Mouse (Mus musculus) testis, adult 2 months (tissue): ENCODE results near the gene Mdga2. TPM values are rescaled to one million over a fixed set of nuclear protein-coding genes. Genes with fewer than 3 reads are reported as not detected.

Source experiments
- H3K27ac ChIP-seq: fragments of 200-500 bp; 2 replicates; pipeline ENCODE4 v1.5.1; 2012; ENCODE audit warnings: low read depth, low read length; ENCODE audit not compliant: control insufficient read depth, insufficient read depth
- H3K27me3 ChIP-seq: fragments of 200-500 bp; 2 replicates; pipeline ENCODE4 v1.6.1; 2012; ENCODE audit warnings: mild to moderate bottlenecking, low read length, moderate library complexity; ENCODE audit not compliant: control insufficient read depth, insufficient read depth
- H3K36me3 ChIP-seq: fragments of 200-500 bp; 2 replicates; pipeline ENCODE4 v1.6.1; 2012; ENCODE audit warnings: mild to moderate bottlenecking, low read length; ENCODE audit not compliant: control insufficient read depth, insufficient read depth
- H3K4me1 ChIP-seq: fragments of 200-500 bp; 2 replicates; pipeline ENCODE4 v1.6.1; 2012; ENCODE audit warnings: low read length; ENCODE audit not compliant: control insufficient read depth, insufficient read depth
- H3K4me3 ChIP-seq: fragments of 200-500 bp; 2 replicates; pipeline ENCODE4 v1.5.1; 2012; ENCODE audit warnings: low read depth, mild to moderate bottlenecking, low read length, moderate library complexity, mixed read lengths; ENCODE audit not compliant: control insufficient read depth
- CTCF ChIP-seq: fragments of 200-500 bp; IDR thresholded peaks from 2 replicates; pipeline ENCODE4 v1.5.1; 2012; ENCODE audit warnings: low read depth, mild to moderate bottlenecking, inconsistent platforms, low read length, moderate library complexity; ENCODE audit not compliant: control insufficient read depth, insufficient read depth, insufficient replicate concordance
- POLR2A ChIP-seq: fragments of 200-500 bp; IDR thresholded peaks from 2 replicates; pipeline ENCODE4 v1.6.1; 2012; ENCODE audit warnings: low read depth, mild to moderate bottlenecking, inconsistent platforms, low read length, moderate library complexity; ENCODE audit not compliant: control insufficient read depth
- polyA plus RNA-seq: library from polyadenylated mRNA; depleted of rRNA; stranded (reverse); fragments of >200 nt; gene quantifications from 2 replicates; pipeline ENCODE4 v1.2.3, GENCODE M21; 2012

The Mdga2 gene
- polyA plus RNA-seq, 1 experiment, result 6.8 TPM

DNA sequence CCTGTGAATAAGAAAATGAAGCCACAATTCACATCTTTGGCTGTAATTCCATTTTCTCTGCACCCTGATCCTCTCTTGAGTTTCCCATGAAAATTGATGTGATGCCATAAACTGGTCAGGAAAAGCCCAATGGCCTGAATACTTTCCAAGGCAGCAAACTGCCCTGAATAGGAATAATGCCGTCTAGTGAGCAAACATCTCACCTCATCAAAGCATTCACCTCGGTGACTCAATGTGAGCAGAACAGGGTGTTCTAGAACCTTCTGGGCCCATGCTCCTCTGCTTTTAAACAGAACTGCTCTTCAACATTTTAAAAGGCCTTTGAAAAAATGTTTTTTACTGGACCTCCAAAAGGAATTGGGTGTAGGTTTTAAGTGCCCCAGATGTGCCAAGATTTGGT, 9.5 kb downstream of the Mdga2 start:
- TF ChIP-seq POLR2A, result no peak
- TF ChIP-seq CTCF, result no peak
- Histone ChIP-seq H3K4me3 (no peak overlapping the region), H3K4me1 (no peaks in the 10 kb centered on the region)

DNA sequence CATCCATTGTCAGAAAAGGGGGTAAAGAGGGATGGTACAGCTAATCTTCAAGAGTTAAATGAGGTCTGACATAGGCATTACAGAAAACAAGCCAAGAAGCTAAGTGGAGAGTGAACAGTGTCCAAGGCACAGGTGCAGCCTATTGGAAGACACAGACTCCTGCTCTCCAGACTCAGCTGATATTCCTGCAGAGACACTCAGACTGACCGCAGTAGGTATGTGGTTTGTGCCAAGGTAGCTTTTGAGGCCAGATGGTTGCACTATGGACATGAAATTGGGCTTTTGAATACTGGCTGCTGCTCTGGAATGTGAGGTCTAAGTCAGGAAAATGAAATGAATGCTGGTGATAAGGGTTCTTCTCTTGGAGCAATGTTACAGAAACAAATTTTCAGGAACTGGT, 44.2 kb downstream of the Mdga2 start:
- H3K27me3 ChIP-seq, result no peaks in the 10 kb centered on the region
- H3K4me3 ChIP-seq, result no peak overlapping the region
- no peak overlapping the region for H3K27ac ChIP-seq
- no peak for TF ChIP-seq CTCF
- H3K36me3 ChIP-seq, result no peaks in the 10 kb centered on the region
- H3K4me1 ChIP-seq, result no peaks in the 10 kb centered on the region

More for the DNA sequence above, 9.5 kb downstream of the Mdga2 start:
- Histone ChIP-seq H3K27me3 (no peaks in the 10 kb centered on the region), H3K27ac (no peak overlapping the region), H3K36me3 (no peaks in the 10 kb centered on the region)

DNA sequence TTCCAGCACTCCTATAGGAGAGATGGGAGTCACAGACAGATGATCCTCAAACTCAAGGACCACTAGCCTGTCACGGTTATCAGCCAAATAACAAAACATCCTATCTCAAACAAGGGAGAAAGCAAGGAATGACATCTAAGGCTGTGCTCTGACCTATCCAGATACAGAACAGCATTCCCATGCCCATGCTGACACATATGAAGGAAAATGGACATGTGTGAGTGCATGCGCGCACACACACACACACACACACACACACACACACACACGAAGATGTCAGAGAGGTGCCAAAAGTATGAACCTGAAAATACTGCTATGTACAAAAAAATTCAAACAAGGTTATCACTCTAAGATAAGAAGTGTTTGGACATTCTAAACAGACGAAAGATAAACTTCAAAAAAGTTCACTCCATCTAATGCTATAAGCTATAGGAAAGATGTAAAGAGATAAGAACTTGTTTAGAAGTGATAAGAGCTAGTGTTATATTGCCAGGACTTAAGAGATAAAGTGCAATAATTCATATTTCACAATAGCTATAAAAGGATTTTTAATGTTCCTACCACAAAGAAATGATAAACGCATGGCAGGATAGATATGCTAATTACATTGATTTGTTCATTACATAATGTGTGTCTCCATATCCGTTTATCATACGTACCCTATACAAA, 65.6 kb downstream of the Mdga2 start:
- no peak overlapping the region for H3K27ac ChIP-seq
- no peaks in the 10 kb centered on the region for H3K27me3 ChIP-seq
- H3K4me3 ChIP-seq, result no peak overlapping the region
- no peaks in the 10 kb centered on the region for H3K36me3 ChIP-seq
- TF ChIP-seq CTCF (no peak), POLR2A (no peak)
- no peaks in the 10 kb centered on the region for H3K4me1 ChIP-seq

DNA sequence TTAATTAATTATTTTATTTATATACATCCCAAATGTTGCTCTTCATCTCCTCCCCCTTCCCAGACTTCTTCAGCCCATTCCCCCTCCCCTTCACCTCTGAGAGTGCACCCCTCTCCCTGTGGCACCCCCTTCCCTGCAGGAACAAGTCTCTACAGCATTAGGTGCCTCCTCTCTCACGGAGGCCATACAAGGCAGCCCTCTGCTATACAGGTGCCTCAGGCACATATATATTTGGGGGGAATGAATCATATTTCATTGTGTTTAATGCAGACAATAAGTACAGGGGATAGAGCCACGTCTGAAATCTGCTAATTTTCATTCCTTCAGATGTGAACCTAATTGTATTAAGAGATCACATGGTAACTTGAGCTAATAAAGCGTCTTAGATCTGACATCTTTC, 69.3 kb downstream of the Mdga2 start:
- Histone ChIP-seq H3K4me1 (no peaks in the 10 kb centered on the region), H3K36me3 (no peaks in the 10 kb centered on the region), H3K4me3 (no peak overlapping the region), H3K27ac (no peak overlapping the region), H3K27me3 (no peaks in the 10 kb centered on the region)
- TF ChIP-seq POLR2A (no peak), CTCF (no peak)

DNA sequence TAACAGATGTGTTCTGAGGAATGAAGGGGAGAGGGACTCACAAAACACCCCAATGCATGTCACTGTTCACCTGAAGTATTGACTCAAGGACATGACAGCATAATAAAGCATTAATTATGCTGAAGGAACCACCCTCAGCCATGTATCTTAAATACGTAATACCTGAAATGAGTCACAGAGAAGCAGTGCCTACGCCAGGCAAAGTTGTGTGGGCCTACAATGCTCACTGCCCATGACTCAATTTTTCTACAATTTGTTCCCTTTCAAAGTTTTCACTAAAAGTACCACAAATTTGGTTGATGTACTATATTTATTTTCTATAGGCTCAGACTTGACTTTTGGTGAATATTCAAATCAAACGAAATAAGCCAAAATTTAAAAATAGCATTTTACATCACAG, 80.7 kb downstream of the Mdga2 start:
- Histone ChIP-seq H3K4me1 (no peaks in the 10 kb centered on the region), H3K4me3 (no peak overlapping the region), H3K36me3 (no peaks in the 10 kb centered on the region), H3K27ac (no peak overlapping the region), H3K27me3 (no peaks in the 10 kb centered on the region)
- TF ChIP-seq CTCF, result no peak

DNA sequence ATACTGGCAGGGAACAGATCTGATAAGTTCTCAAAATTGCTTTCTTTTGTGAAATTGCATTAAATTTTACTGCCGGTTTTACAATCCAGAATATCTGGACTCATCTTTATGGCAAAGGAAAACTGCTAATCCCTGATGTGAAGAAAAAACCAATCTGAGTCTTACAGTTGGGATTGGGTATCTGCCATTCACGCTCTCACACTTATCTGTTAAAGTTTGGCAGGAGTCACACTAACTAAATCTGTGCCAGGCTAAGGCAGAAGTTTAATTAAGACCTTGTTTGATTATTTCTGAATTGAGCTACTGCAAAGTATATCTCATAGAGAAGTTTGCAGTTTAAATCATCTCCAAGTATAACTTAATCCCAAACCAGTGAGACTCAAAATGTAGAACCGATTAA, 82.2 kb downstream of the Mdga2 start:
- H3K27ac ChIP-seq, result no peak overlapping the region
- no peaks in the 10 kb centered on the region for H3K27me3 ChIP-seq
- no peaks in the 10 kb centered on the region for H3K4me1 ChIP-seq

DNA sequence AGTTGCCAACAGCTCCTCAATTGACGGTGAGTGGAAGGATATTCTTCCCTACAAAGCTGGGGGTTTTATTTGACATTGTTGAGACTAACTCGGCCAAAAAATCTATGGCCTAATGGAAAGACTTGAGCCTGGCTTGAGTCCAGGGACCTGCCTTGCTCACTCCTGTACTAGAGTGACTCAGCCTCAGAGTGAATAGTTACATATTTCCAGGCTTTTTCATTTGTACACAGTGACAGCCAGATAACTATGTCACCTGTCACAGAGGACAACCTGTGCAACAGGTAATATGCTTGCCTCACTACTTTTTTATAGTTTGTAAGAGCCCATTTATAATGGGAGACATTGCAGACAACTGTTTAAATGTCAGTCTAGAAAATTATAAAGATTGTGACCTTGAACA, 94.9 kb downstream of the Mdga2 start:
- H3K4me1 ChIP-seq, result no peaks in the 10 kb centered on the region
- H3K4me3 ChIP-seq, result no peak overlapping the region
- H3K36me3 ChIP-seq, result no peaks in the 10 kb centered on the region
- no peaks in the 10 kb centered on the region for H3K27me3 ChIP-seq
- no peak for TF ChIP-seq POLR2A
- TF ChIP-seq CTCF, result no peak
- H3K27ac ChIP-seq, result no peak overlapping the region

More for the DNA sequence above, 82.2 kb downstream of the Mdga2 start:
- H3K36me3 ChIP-seq, result no peaks in the 10 kb centered on the region
- TF ChIP-seq CTCF (no peak), POLR2A (no peak)
- no peak overlapping the region for H3K4me3 ChIP-seq

DNA sequence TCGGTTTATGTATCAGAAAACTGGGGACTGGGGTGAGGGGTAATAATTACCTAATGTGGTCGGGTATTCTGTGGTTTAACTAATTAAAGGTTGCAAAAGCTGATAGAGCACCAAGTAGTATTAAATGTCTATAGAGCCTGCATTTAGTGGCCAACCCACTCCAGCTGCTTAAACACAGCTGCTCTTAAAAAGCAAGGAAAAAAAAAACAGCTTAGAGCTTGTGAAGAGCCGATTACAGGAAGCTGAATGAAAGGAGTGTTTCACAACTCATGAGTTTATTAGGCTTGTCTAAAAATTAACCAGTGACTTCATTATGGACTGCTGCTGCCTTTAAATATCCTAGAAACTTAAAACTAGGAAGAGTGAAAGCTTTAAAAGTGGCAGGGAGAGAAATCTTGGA, 98.5 kb downstream of the Mdga2 start:
- Histone ChIP-seq H3K27ac (no peak overlapping the region), H3K27me3 (no peaks in the 10 kb centered on the region), H3K4me3 (no peak overlapping the region), H3K4me1 (no peaks in the 10 kb centered on the region), H3K36me3 (no peaks in the 10 kb centered on the region)
- no peak for TF ChIP-seq POLR2A
- TF ChIP-seq CTCF, result no peak
